Mouse (Mus musculus) kidney, postnatal 4 days (tissue): ENCODE results near the gene Rbpms2.
A peak's percentile ranks its signal among the peaks of the same experiment; 100 is the strongest.
"Not testable (repeated sequence)": the region's sequence is repeated elsewhere in the genome, so short reads cannot be mapped to it uniquely, and the experiment has no call there.

Experiments used
- DNase-seq, 2 experiments: peaks; one replicate each; pipeline ENCODE4 v3.0.0; 2021; ENCODE audit warnings: mixed read lengths in 2 of 2

The Rbpms2 gene

DNA sequence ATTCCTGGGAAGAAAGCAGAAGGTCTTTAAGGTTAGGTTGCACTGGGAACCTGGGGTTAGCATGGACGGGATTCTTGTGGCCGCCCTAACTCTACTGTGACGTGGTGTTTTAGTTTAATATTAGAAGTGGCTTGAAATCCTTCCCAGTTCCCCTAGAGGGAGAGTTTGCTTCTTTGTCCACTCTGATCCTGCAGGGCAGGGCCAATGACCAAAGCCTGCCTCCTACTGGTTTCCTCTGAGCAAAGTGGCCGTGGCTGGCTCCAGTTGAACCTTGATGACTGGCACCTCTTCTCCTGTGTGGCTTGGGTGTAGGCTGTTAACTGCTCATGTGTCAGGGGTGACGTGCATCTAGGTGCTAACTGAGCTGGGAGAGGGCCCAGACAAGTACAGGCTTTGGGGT lies 31.6 kb downstream of the Rbpms2 start:
- peak; percentile 44 to 65 for DNase-seq

GRCm38 (mm10) chr9:65661493-65661892 lies 32.0 kb downstream of the Rbpms2 start:
- no peak for DNase-seq

GRCm38 (mm10) chr9:65664163-65664562 lies 34.7 kb downstream of the Rbpms2 start:
- DNase-seq: peak; percentile 82 to 86

- DNase-seq: peak; percentile 83 to 89
These were observed 36.6 kb downstream of the Rbpms2 start for GRCm38 (mm10) chr9:65666042-65666441.

DNA sequence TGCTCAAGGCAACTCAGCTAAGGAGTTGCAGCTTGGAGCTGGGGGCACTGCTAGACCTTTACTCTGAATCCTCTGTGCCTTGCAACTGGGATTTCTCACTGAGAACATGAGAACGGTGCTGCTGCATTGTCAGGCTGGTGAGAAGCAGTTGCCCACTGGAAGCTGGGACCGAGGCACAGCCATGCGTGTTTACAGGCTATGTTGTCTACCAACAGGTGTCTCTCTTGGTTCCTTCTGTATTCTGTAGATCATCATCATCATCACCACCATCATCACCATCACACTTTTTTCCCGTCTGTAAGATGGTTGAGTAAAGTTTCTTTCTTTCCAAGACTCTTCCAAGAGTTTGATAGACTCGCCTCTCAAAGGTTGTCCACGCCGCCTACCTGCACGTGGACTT lies 38.3 kb downstream of the Rbpms2 start, which contains the start of gene Oaz2:
TSS of gene Oaz2 (plus strand) at position 301 of the 400 bp plus-strand sequence.
- DNase-seq: no peak

GRCm38 (mm10) chr9:65671431-65671931 lies 42.0 kb downstream of the Rbpms2 start:
- peak; percentile 75 to 87 for DNase-seq

DNA sequence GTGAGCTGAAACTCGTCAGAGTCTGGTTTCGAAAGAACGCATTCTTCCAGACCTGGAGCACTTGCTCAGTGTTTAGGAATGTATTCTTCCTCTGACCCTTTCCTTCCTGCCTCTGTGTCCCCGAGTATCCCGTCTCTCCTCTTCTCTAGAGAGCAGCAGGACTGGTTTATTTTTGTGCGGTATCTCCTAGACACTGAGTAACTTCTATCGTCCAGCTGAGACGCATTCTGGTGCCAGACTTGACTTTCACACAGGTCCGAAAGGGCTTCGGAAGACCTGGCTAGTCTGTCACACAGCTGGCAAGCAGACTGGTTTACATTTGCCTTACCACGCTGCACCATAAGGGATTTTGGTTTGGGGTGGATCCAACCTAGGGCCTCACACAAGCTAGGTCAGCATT lies 43.5 kb downstream of the Rbpms2 start:
- no peak for DNase-seq

DNA sequence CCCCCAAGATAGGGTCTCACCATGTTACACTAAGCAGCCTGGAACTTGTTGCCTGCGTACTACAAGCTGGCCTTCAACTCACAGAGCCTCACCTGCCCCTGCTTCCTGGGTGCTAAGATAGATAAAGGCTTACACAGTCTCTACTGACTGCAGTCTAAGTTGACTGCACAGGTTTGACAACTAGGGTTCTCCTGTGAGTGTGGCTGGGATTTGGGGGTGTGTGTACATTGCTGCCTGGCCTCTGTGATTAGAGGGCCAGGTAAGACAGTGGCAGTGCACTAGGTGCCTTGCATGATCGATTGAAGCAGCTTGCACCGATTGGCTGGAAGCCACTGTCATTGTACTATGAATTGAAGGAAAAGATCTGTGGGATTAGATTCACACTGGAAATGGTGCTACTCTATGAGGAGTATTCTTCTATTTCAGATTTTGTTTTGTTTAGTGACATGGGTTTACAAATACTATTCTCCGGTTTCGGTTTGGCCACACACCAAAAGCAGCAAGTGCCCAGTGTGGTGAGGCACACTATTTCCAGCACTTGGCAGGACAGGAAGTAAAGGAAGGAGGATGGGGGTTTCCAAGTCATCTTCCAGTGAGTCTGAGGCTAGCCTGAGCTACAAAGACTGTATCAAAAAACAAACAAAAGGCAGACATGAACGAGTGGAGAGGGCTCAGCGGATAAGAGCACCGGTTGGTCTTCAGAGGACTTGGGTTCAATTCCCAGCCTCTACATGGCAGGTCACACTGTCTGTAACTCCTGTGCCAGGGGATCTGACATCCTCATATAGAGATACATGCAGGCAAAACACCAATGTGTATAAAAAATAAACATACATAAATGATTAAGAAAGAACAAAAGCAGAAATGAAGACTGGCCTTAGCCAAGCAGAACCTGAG lies 46.3 kb downstream of the Rbpms2 start:
- DNase-seq: no peak

GRCm38 (mm10) chr9:65676358-65677118 lies 47.1 kb downstream of the Rbpms2 start:
- DNase-seq: peak; percentile 99

DNA sequence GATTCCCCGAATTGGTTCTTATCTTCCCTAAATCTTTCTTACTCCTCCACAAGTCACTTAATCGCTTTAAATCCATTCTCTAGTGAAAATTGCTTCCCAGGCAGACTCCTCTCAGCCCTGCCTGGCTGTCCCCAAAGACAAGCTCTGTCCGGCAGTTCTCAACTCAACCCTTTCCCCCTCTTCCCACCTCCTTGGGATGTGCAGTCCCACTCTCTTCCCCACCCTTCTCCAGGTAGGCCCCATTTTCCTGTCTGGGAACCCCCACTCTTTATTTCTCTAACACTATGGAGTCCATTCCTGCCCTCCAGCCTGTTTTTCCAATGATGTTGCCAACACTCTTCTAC lies 47.6 kb downstream of the Rbpms2 start:
- no peak for DNase-seq

DNA sequence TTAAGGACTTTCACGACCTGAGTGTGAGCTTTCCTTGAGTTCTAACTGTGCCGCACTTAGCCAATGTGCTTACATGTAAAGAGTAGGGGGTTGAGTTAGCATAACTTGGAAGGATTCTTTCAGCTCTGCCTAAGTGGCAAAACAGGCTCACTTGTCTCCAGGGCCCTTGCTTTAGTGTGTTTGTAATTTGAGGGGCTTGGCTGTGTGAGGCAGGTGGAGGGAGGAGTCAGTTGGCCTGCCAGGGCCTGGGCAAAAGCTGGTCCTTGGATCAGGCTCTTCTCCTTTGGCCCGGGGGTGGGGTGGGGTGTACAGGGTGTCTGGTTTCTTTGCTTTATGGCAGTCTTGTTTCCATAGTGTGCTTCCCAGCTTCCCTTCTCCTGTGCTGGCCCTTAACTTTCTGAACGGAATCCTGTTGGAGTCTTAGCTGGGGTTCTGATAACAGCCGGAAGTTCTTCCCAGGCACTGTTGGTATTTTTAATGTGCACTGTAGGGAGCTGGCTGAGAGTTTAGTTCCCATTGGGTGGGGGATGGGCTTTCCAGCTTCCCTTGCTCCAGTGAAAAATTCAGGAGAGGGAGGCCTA lies 49.8 kb downstream of the Rbpms2 start:
- peak; percentile 68 to 79 for DNase-seq

DNA sequence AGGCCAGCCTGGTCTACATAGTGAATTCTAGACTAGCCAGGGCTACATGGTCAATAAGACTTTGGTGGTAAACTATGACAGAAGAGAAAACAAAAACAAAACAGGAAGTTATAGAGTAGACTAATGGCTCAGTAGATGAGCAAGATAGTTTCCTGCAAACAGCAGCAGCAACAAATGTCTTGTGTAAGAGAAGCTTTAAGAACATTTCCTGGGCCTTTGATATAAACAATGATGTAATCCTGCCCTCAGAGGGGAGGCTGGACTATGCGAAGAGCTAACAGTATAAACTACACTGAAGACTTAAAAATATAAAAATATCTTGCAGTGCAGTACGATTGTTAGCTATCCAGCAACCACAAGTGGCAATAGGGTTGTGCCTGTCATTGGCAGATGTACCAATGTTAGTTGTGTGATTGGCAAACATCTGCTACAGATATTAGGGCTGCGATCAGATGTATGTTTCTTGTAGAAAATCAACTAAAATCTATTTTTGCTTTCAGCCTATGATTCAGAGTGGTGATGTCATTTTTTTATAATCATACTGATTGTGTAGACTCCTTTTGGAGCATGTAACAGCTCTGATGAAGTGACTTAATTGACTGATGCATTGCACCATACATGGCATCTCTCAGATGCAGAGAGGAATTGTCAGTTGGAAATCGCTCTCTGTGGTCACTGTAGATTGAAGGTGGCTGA lies 51.6 kb downstream of the Rbpms2 start:
- no peak for DNase-seq

- no peak for DNase-seq
These were observed 52.1 kb downstream of the Rbpms2 start for GRCm38 (mm10) chr9:65681634-65681940.

GRCm38 (mm10) chr9:65682183-65682582 lies 52.7 kb downstream of the Rbpms2 start:
- DNase-seq: no peak

DNA sequence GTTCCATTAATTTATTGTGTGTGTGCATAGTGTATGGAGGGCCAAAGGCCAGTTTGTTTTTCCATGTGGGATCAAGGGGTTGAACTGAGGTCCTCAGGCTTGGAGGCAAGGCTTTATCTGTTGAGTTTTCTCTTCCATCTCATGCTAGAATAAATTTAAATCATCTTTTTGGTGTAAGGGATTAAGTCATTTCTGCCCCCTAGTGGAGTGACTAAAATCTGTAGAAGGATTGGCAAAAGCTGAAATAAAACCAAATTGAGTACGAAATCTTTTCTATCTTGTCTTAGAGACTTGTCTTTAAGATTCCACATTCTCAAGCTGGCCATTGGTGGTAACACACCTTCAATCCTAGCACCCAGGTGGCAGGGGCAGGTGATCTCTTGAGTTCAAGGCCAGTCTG lies 53.5 kb downstream of the Rbpms2 start:
- no peak for DNase-seq

DNA sequence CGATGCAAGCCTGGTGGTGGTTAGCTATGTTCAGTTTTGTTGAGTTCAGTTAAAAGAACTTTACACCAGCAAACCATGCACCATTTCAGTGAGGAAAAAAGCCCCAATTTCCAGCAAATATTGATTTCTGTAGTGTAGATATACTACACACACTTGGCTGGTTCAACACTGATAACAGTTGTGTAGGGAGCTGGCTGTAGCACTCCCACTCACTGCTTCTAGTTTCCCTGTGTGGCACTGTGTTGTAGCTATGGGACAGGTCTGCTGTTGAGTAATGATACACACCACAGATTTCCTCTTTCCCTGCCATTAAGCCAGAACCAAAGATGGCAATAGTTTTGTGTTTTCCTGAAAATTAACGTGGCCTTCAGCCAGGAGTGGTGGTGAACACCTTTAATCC lies 55.3 kb downstream of the Rbpms2 start:
- no peak for DNase-seq

- DNase-seq: not testable (repeated sequence)
These were observed 60.4 kb downstream of the Rbpms2 start for GRCm38 (mm10) chr9:65689869-65690268.

- no peak for DNase-seq
These were observed 63.0 kb downstream of the Rbpms2 start for GRCm38 (mm10) chr9:65692466-65692865.

DNA sequence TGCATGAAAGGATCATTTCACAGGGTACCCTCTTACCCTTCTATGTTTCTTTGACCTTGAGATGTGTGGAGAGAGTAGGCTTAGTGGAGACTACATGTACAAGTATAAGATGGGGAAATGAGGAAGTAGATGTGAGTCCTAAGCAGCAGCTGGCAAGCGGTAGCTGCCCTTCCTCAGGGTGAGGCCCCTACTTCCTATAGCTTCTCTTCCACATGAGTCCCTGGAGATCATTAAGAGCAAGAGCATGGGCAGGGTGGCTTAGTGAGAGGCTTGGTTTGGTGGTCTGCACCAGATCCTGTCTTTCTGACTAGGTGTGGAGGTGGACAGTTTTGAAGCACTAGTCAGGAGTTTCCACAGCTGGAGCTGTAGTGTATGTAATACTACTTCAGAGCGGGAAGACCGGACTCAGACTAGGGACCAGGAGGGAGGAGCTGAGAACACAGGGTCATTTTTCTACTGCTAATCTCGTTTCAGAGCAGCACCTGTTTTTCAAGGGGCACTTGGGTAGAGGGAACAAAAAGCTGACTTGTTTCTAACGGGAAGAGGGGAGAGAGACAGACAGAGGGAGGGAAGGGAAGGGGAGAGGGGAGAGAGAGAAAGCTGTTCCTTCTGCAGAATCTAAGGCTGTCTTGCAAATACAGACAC lies 63.6 kb downstream of the Rbpms2 start:
- DNase-seq: no peak

DNA sequence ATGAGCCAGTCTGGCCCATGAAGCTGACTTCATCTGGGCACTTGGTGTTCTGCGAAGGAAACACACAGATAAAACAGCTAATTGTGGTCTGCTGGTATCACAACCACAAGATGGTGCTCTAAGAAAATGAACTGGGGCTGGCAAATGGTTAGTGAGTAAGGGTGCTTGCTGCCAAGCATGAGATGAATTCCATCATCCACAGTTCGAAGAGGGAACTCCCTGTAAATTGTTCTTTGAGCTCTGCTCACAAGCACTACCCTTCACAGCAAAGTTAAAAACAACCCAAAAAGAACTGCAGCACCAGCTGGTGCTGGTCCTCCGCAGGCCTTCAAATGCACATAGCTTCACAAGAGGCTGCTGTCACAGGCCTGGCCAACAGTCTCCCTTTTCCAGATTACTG lies 66.2 kb downstream of the Rbpms2 start:
- DNase-seq: peak; percentile 27 to 50

DNA sequence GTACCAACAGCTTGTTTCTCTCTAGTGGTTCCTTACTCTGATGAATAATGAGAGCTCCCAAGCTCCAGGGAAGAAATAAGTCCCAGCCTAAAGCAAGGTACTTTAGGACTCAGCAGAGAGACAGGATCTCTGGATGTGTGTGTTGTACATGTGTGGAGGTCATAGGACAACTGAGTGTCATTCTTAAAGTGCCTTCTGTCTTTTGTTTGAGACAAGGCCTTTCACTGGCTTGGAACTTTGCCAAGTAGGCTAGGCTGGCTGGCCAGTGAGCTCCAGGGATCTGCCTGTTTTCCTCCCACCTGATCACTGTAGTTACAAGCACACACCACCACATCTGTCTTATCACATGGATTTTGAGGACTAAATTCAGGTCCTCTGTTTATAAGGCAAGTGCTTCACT lies 66.9 kb downstream of the Rbpms2 start:
- peak; percentile 30 to 42 for DNase-seq

DNA sequence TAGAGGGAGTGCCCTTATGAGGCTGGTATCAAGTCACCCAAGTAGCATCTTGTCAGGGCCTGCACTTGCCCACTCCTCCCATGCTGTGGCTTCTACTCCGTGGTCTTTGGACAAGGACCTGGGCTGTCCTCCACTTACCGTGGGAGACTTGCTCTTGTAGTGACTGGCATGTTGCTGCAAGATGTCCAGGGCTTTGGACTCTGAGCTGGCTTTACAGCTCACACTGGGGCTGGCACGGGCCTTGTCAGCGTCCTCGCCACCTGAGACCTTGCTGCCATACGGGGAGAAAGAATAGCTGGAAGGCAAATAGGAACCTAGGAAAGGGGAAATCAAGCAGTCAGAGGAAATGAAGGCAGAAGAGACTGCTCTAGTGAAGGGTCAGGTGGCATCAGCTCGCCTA lies 67.9 kb downstream of the Rbpms2 start:
- no peak for DNase-seq
